Mouse (Mus musculus): Measurements from ENCODE around the gene March9.

DNA sequence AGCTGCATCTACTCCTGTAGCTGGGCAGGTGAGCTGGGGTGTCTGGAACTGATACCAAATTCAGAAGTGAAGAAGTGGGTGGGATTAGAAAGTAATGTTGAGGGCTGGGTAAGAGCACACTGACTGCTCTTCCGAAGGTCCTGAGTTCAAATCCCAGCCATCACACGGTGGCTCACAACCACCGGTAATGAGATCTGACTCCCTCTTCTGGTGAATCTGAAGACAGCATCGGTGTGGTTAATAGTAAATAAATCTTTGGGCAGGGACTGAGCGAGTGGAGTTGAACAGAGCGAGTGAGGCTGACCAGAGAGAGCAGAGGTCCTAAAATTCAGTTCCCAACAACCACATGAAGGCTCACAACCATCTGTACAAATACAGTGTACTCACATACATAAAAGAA, 25.6 kb upstream of the March9 start:
- TF ChIP-seq CTCF (IDR thresholded peaks at IDR 0.05; ENCODE audit: low read depth) (no peak), EP300 (IDR thresholded peaks at IDR 0.05; ENCODE audit: low read depth) (no peak)

All from liver, postnatal 0 days (tissue).